21 mouse cellular contexts compared by ENCODE assay signal in the genomic region with DNA sequence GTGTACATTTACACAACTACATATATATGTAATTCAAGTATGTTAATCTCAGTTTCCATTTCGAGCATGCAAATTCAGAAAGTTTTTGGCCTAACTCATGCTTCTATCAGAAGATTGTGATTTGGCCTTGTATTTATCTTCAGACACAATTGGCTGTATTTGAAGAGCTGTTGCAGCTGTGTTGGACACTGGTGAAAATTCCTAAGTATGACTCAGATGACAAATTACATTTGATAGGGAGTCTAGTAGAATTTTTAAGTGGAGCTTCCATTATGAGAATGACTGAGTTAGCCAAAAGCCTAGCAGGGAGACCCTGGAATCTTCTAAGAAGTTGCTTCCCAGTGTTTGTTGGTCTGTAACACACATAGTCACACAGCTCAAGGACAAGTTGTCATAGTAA. TPM values are rescaled to one million over a fixed set of nuclear protein-coding genes. Genes with fewer than 3 reads are reported as not detected.
DNase-seq lines count a peak whose midpoint lies in the region; ATAC-seq and TF ChIP-seq lines count a peak whose summit lies in the region.
"Had no signal": no experiment of that assay in that cellular context is flagged by ENCODE, and none has a peak within 500 bp of the region (broad histone marks: within the 10 kb centered on the region; RNA-seq: fewer than 3 reads in every experiment).

No protein-coding gene starts in this region.

- no peak overlapping the region for H3K9ac ChIP-seq in lung, embryonic 14.5 days
- no peak overlapping the region for H3K9ac ChIP-seq in forebrain, embryonic 15.5 days (replicated peaks)
- H3K9ac ChIP-seq: embryonic facial prominence, embryonic 15.5 days; forebrain, postnatal 0 days; limb, embryonic 12.5 days; liver, embryonic 14.5 days; midbrain, embryonic 13.5 days; neural tube, embryonic 13.5 days had no signal

- no peak overlapping the region for H3K4me2 ChIP-seq in lung, embryonic 14.5 days
- H3K4me2 ChIP-seq in forebrain, embryonic 15.5 days (replicated peaks), result no peak overlapping the region
- H3K4me2 ChIP-seq: embryonic facial prominence, embryonic 15.5 days; limb, embryonic 12.5 days; midbrain, embryonic 13.5 days; neural tube, embryonic 13.5 days had no signal

- TF ChIP-seq CTCF in lung, embryonic 14.5 days (IDR thresholded peaks at IDR 0.05; ENCODE audit: low read depth), result no peak
- TF ChIP-seq CTCF in C2C12 (IDR thresholded peaks at IDR 0.05; ENCODE audit: control insufficient read depth, insufficient read depth, insufficient read length), result no peak

- 0 out of 2 replicates have a peak, but pooled peaks have one; percentile 31 for ATAC-seq in lung, embryonic 14.5 days (ENCODE audit: insufficient read depth)
- ATAC-seq in forebrain, embryonic 15.5 days (replicated peaks), result no peak
- ATAC-seq: CD4-positive, CD25-positive, alpha-beta regulatory T cell, adult 4 months; forebrain, postnatal 0 days; midbrain, embryonic 13.5 days had no signal

- peak; percentile 59 for DNase-seq in heart, adult 8-10 months (ENCODE audit: low spot score)
- no peak for DNase-seq in heart, embryonic 10.5 days (ENCODE audit: low spot score)
- DNase-seq in lung, embryonic 14.5 days, result peak; percentile 66
- DNase-seq in lung, postnatal 14 days, result no peak
- DNase-seq in NIH3T3 (ENCODE audit: low read depth), result peak; percentile 53
- DNase-seq: cerebellum, adult 18-20 months; cerebellum, postnatal 36 days; forebrain, postnatal 0 days; gastrocnemius, postnatal 10 days; kidney, adult 11 months; right cerebral cortex, postnatal 14 days; thymus, postnatal 4 days had no signal

- H3K9me3 ChIP-seq in heart, embryonic 10.5 days, result no peaks in the 10 kb centered on the region
- H3K9me3 ChIP-seq in lung, embryonic 14.5 days (ENCODE audit: low read depth, low read length), result no peaks in the 10 kb centered on the region
- no peaks in the 10 kb centered on the region for H3K9me3 ChIP-seq in forebrain, embryonic 15.5 days
- H3K9me3 ChIP-seq: embryonic facial prominence, embryonic 15.5 days; hindbrain, embryonic 10.5 days; limb, embryonic 12.5 days; midbrain, embryonic 13.5 days; neural tube, embryonic 13.5 days had no signal

- no peaks in the 10 kb centered on the region for H3K27me3 ChIP-seq in heart, embryonic 10.5 days (ENCODE audit: insufficient read depth, poor library complexity, severe bottlenecking)
- H3K27me3 ChIP-seq in lung, embryonic 14.5 days (ENCODE audit: insufficient read depth, low read length), result no peaks in the 10 kb centered on the region
- no peaks in the 10 kb centered on the region for H3K27me3 ChIP-seq in C2C12 (ENCODE audit: control insufficient read depth, insufficient read depth, insufficient read length)
- H3K27me3 ChIP-seq in forebrain, embryonic 15.5 days, result no peaks in the 10 kb centered on the region
- H3K27me3 ChIP-seq: embryonic facial prominence, embryonic 15.5 days; limb, embryonic 12.5 days; midbrain, embryonic 13.5 days; neural tube, embryonic 13.5 days had no signal

- no peaks in the 10 kb centered on the region for H3K79me2 ChIP-seq in C2C12 (ENCODE audit: control insufficient read depth, insufficient read depth)

- no peak overlapping the region for H3K27ac ChIP-seq in heart, embryonic 10.5 days
- H3K27ac ChIP-seq in lung, embryonic 14.5 days (ENCODE audit: low read depth), result no peak overlapping the region
- H3K27ac ChIP-seq in forebrain, embryonic 15.5 days (replicated peaks), result no peak overlapping the region
- H3K27ac ChIP-seq: embryonic facial prominence, embryonic 15.5 days; hindbrain, embryonic 10.5 days; limb, embryonic 12.5 days; liver, embryonic 14.5 days; midbrain, embryonic 13.5 days; neural tube, embryonic 13.5 days had no signal

- H3K79me3 ChIP-seq in C2C12 (ENCODE audit: low read depth), result no peaks in the 10 kb centered on the region

- H3K4me3 ChIP-seq in heart, embryonic 10.5 days, result no peak overlapping the region
- no peak overlapping the region for H3K4me3 ChIP-seq in lung, embryonic 14.5 days (ENCODE audit: low read depth, low read length)
- no peak overlapping the region for H3K4me3 ChIP-seq in C2C12 (ENCODE audit: insufficient read depth, poor library complexity, severe bottlenecking)
- H3K4me3 ChIP-seq in forebrain, embryonic 15.5 days, result no peak overlapping the region
- H3K4me3 ChIP-seq: embryonic facial prominence, embryonic 15.5 days; hindbrain, embryonic 10.5 days; limb, embryonic 12.5 days; midbrain, embryonic 13.5 days; neural tube, embryonic 13.5 days had no signal

- WGBS in heart, embryonic 10.5 days, result 70% methylated on average over 1 of the region's 1 CpGs
- WGBS in lung, embryonic 14.5 days, result 38% methylated on average over 1 of the region's 1 CpGs
- WGBS in forebrain, embryonic 15.5 days, result 80% methylated on average over 1 of the region's 1 CpGs

- no peaks in the 10 kb centered on the region for H3K4me1 ChIP-seq in heart, embryonic 10.5 days
- no peaks in the 10 kb centered on the region; the same call in 1 of the 2 replicates for H3K4me1 ChIP-seq in lung, embryonic 14.5 days (ENCODE audit: insufficient read depth)
- H3K4me1 ChIP-seq in forebrain, embryonic 15.5 days, result no peaks in the 10 kb centered on the region
- H3K4me1 ChIP-seq: hindbrain, embryonic 10.5 days; limb, embryonic 12.5 days; midbrain, embryonic 13.5 days; neural tube, embryonic 13.5 days had no signal

- no peaks in the 10 kb centered on the region for H3K36me3 ChIP-seq in heart, embryonic 10.5 days
- H3K36me3 ChIP-seq in lung, embryonic 14.5 days (ENCODE audit: insufficient read depth), result no peaks in the 10 kb centered on the region
- H3K36me3 ChIP-seq in C2C12 (ENCODE audit: control insufficient read depth, insufficient read depth), result no peaks in the 10 kb centered on the region
- H3K36me3 ChIP-seq in forebrain, embryonic 15.5 days, result no peaks in the 10 kb centered on the region
- H3K36me3 ChIP-seq: embryonic facial prominence, embryonic 15.5 days; hindbrain, embryonic 10.5 days; limb, embryonic 12.5 days; midbrain, embryonic 13.5 days; neural tube, embryonic 13.5 days had no signal

- H3ac ChIP-seq in C2C12 (ENCODE audit: control insufficient read depth, insufficient read length, low read depth), result no peak overlapping the region

TF ChIP-seq in C2C12, 6 proteins besides CTCF, POLR2A, EP300 and RAD21:
- TF ChIP-seq USF1 (IDR thresholded peaks at IDR 0.05; ENCODE audit: low read depth) (no peak), MYOD1 (IDR thresholded peaks at IDR 0.05; ENCODE audit: control insufficient read depth, insufficient read length, low read depth) (peak; percentile 56), FOSL1 (IDR thresholded peaks at IDR 0.05; ENCODE audit: insufficient read depth, low read length, poor library complexity, severe bottlenecking) (peak; percentile 63)

RNA-seq across cellular contexts. Expression of a gene that starts 7.1 kb away (rescaled TPM):
- 100 to 1,000 TPM in 1 of 4 experiments, 10 to 100 TPM in 3; 34.9 to 108 (median 70.2) TPM for total RNA-seq in heart, adult 8-10 months (2022)
- polyA plus RNA-seq in heart, embryonic 10.5 days (2016; fragmentation: Nextera tagmentation; extraction: Ambion mirVana), result 305 and 439 TPM in 2 replicates
- 1,504 and 1,512 TPM in 2 replicates for polyA plus RNA-seq in lung, embryonic 14.5 days (2014; fragmentation: Nextera tagmentation; extraction: Ambion mirVana)
- 210 TPM for polyA plus RNA-seq in C2C12 (2012; fragmentation: generic; extraction: Trizol)
- 78.4 and 86.2 TPM in 2 replicates for polyA plus RNA-seq in forebrain, embryonic 15.5 days (2015; fragmentation: Nextera tagmentation; extraction: Ambion mirVana)
- polyA plus RNA-seq: CD4-positive, CD25-positive, alpha-beta regulatory T cell, adult 4 months had no signal

Comparison
In these comparisons a context has a peak if more than half of its experiments do, and no peak if none do; other contexts are left out.
1. DNase-seq: peak in heart, adult 8-10 months (single experiment), lung, embryonic 14.5 days (single experiment) and NIH3T3 (single experiment); none in heart, embryonic 10.5 days (single experiment) and lung, postnatal 14 days (single experiment).